Mouse (Mus musculus): Measurements from ENCODE around the gene Olfr1316.

Gene Olfr1316

DNA sequence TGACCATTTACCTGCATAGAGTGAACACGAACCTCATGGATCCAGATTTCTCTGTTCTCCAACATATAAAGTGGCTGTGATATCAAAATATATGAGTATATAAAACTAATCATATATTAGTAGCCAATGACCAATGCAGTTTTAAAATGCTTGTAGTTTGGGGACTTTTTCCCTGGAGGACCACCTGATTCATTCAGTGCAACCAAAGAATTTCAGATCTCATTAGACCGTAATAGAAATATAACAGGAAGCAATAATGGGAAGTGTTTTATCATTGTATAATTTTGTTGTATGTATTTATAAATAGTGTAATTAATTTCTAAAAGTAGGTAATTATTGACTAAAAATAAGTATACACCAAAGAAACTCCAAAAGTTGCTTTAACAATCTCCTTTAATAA is at the start of gene Olfr1316:
Gene Olfr1316 (minus strand): TSS at position 101 of the 400 bp plus-strand sequence.
- no peak for DNase-seq

DNA sequence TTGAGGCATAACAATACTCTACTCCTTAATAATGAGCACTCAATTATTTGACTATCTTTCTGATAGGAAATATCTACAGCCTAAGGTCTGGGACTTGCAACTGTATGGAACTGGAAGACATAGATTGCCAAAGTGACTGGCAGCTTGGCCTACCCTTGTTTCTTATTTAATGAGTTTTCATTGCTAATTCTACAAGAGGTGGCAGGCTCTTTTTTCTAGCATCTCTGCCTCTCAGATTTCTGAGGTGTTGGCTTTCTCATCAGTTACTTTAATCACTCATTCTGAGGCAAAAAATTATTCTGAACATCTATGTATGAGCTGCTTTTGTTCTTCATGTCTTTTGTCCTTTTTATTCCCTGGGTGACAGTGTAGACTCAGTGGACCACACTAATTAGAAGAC is 19.1 kb upstream of the Olfr1316 start, which contains the start of gene Olfr1318:
Gene Olfr1318 (plus strand): TSS at position 301 of the 400 bp plus-strand sequence.
- no peak for DNase-seq

DNA sequence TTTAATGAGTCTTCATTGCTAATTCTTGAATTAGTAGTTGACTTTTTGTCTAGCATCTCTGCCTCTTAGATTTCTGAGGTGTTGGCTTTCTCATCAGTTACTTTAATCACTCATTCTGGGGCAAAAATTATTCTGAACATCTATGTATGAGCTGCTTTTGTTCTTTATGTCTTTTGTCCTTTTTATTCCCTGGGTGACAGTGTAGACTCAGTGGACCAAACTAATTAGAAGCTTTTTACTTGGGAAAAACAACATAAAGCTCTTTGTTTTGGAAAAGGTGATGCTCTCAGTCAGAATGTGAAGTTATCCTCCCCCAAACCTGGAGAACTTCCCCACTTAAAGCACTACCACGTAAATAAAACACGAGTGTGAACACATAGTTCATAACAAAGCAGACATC is 5.3 kb upstream of the Olfr1316 start, which contains the start of gene Olfr1317:
Gene Olfr1317 (plus strand): TSS at position 301 of the 400 bp plus-strand sequence.
- no peak for DNase-seq

DNA sequence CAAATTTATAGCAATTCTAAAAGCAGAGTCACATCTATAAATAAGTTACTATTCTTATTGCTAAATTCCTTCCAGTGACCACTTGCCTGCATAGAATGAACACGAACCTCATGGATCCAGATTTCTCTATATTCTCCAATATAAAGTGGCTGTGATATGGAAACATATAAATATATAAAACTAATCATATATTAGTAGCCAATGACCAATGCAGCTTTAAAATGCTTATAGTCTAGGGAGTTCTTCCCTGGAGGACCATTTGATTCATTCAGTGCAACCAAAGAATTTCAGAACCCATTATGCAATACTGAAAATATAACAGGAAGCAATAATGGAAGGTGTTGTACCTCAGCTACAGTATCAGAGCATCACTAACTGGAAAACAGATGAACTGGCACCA is 19.4 kb downstream of the Olfr1316 start, which contains the start of gene Olfr1315-ps1:
Gene Olfr1315-ps1 (minus strand): TSS at position 101 of the 400 bp plus-strand sequence.
- no peak for DNase-seq

DNA sequence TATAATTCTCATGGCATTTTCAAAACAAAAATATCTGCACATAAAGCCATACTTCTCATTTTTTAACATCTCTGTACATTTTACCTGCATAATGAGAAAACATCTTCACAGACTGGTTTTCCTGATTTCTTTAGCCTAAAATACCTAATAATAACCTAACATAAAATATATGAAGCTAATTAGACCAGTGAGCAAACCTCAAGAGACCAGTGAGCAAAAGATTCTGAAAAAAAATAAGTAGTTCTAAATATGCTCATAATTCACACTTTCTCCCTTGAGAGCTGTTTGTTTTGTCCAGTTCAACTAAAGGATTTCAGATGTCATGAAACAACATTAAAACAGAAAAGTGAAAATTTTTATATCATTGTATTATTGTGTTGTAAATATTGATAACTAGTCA is 38.1 kb downstream of the Olfr1316 start, which contains the start of gene Olfr1314:
Gene Olfr1314 (minus strand): TSS at position 101 of the 400 bp plus-strand sequence.
- DNase-seq: no peak

DNA sequence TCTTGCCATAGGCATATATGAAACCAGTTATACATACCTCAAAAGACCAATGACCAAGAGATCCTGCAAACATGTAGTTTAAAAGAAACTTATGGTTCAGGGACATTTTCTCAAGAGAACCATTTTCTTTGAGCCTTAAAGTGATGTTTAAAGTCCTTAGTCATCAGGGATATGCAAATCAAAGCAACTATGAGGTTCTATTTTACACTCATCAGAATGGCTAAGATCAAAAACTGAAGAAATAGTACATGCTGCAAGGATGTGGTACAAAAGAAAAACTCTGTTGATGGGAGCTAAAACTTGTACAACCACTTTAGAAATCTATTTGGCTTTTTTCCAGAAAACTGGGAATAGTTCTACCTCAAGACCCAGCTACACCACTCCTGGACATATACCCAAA is 57.0 kb downstream of the Olfr1316 start, which contains the start of gene Olfr1313:
Gene Olfr1313 (minus strand): TSS at position 101 of the 400 bp plus-strand sequence.
- DNase-seq: no peak
